8 mouse cellular contexts compared by ENCODE assay signal in genomic region chr10:115252321-115252757, GRCm38 (mm10). TPM values are rescaled to one million over a fixed set of nuclear protein-coding genes. Genes with fewer than 3 reads are reported as not detected.
DNase-seq lines count a peak whose midpoint lies in the region; ATAC-seq and TF ChIP-seq lines count a peak whose summit lies in the region.

No protein-coding gene starts in this region.

- peak overlapping the region; percentile 34 for H3K4me3 ChIP-seq in thymus, adult 2 months (ENCODE audit: control insufficient read depth, insufficient read depth, low read length)
- peak overlapping the region; percentile 88 for H3K4me3 ChIP-seq in forebrain, embryonic 11.5 days (ENCODE audit: low read depth, low read length)
- H3K4me3 ChIP-seq in hindbrain, postnatal 0 days (ENCODE audit: low read length): peak overlapping the region; percentile 77
- H3K4me3 ChIP-seq in liver, embryonic 15.5 days (replicated peaks): peak overlapping the region; percentile 87
- H3K4me3 ChIP-seq in neural tube, embryonic 11.5 days (ENCODE audit: low read depth, low read length): peak overlapping the region; percentile 83

- no peaks in the 10 kb centered on the region for H3K27me3 ChIP-seq in thymus, adult 2 months (ENCODE audit: control insufficient read depth, insufficient read depth, low read length)
- H3K27me3 ChIP-seq in forebrain, embryonic 11.5 days (ENCODE audit: control insufficient read depth, insufficient read depth, low read length): no peaks in the 10 kb centered on the region
- H3K27me3 ChIP-seq in hindbrain, postnatal 0 days (ENCODE audit: insufficient read depth, low read length): no peaks in the 10 kb centered on the region
- H3K27me3 ChIP-seq in liver, embryonic 15.5 days: no peaks in the 10 kb centered on the region
- H3K27me3 ChIP-seq in neural tube, embryonic 11.5 days (ENCODE audit: control insufficient read depth, insufficient read depth, low read length): no peaks in the 10 kb centered on the region

- peaks cover 10% of the 10 kb centered on the region for H3K4me1 ChIP-seq in thymus, adult 2 months (replicated peaks; ENCODE audit: control insufficient read depth, insufficient read depth, low read length)
- peaks cover 3% of the 10 kb centered on the region; the same call in 1 of the 2 replicates for H3K4me1 ChIP-seq in forebrain, embryonic 11.5 days (replicated peaks; ENCODE audit: control insufficient read depth, insufficient read depth, low read length)
- H3K4me1 ChIP-seq in hindbrain, postnatal 0 days (ENCODE audit: insufficient read depth, low read length): peaks cover 12% of the 10 kb centered on the region; the same call in 1 of the 2 replicates
- H3K4me1 ChIP-seq in liver, embryonic 15.5 days (replicated peaks): peaks cover 41% of the 10 kb centered on the region
- H3K4me1 ChIP-seq in neural tube, embryonic 11.5 days (ENCODE audit: control insufficient read depth, insufficient read depth, low read length): peaks cover 3% of the 10 kb centered on the region; the same call in 1 of the 2 replicates

- peak overlapping the region; percentile 61 for H3K4me2 ChIP-seq in forebrain, embryonic 11.5 days (ENCODE audit: low read depth, low read length, severe bottlenecking)
- peak overlapping the region; percentile 73 for H3K4me2 ChIP-seq in hindbrain, postnatal 0 days (ENCODE audit: low read depth, low read length)
- H3K4me2 ChIP-seq in liver, embryonic 15.5 days: peak overlapping the region; percentile 89
- H3K4me2 ChIP-seq in neural tube, embryonic 11.5 days (ENCODE audit: low read depth): peak overlapping the region; percentile 62

- H3K36me3 ChIP-seq in thymus, adult 2 months (ENCODE audit: control insufficient read depth, insufficient read depth, low read length): no peaks in the 10 kb centered on the region
- no peaks in the 10 kb centered on the region for H3K36me3 ChIP-seq in forebrain, embryonic 11.5 days (ENCODE audit: control insufficient read depth, insufficient read depth, low read length)
- H3K36me3 ChIP-seq in hindbrain, postnatal 0 days (ENCODE audit: insufficient read depth, low read length): no peaks in the 10 kb centered on the region
- H3K36me3 ChIP-seq in liver, embryonic 15.5 days (replicated peaks): no peaks in the 10 kb centered on the region
- H3K36me3 ChIP-seq in neural tube, embryonic 11.5 days (ENCODE audit: control insufficient read depth, insufficient read depth, low read length): no peaks in the 10 kb centered on the region

- DNase-seq in thymus, adult 2 months: peak; percentile 33
- DNase-seq in thymus, adult 18-20 months: no peak
- no peak for DNase-seq in forebrain, embryonic 11.5 days (ENCODE audit: low spot score)
- DNase-seq in hindbrain, postnatal 0 days (ENCODE audit: low spot score): no peak
- peak; percentile 23 for DNase-seq in neural tube, embryonic 11.5 days (ENCODE audit: low spot score)
- no peak for DNase-seq in layer of hippocampus, postnatal 25 days (ENCODE audit: extremely low spot score in 1 of 2, low spot score in 1 of 2)
- DNase-seq in layer of hippocampus, adult 9-10 months (ENCODE audit: low spot score): no peak

- H3K9ac ChIP-seq in forebrain, embryonic 11.5 days (ENCODE audit: low read length): peak overlapping the region; percentile 49
- H3K9ac ChIP-seq in hindbrain, postnatal 0 days (replicated peaks; ENCODE audit: low read length): no peak overlapping the region; the same call in 1 of the 2 replicates
- peak overlapping the region; percentile 55 for H3K9ac ChIP-seq in liver, embryonic 15.5 days
- peak overlapping the region; percentile 15 for H3K9ac ChIP-seq in neural tube, embryonic 11.5 days (ENCODE audit: low read length)

- WGBS in thymus, adult 2 months: 4% methylated on average over 10 of the region's 10 CpGs
- 11% methylated on average over 10 of the region's 10 CpGs for WGBS in forebrain, embryonic 11.5 days
- 12% methylated on average over 10 of the region's 10 CpGs for WGBS in hindbrain, postnatal 0 days
- 2% methylated on average over 10 of the region's 10 CpGs for WGBS in liver, embryonic 15.5 days (ENCODE audit: insufficient replicate concordance)
- 17% methylated on average over 10 of the region's 10 CpGs for WGBS in neural tube, embryonic 11.5 days

- peak overlapping the region; percentile 40; the same call in 1 of the 2 replicates for H3K27ac ChIP-seq in thymus, adult 2 months (ENCODE audit: control insufficient read depth, insufficient read depth, low read length)
- H3K27ac ChIP-seq in forebrain, embryonic 11.5 days (ENCODE audit: low read depth, low read length): no peak overlapping the region
- no peak overlapping the region for H3K27ac ChIP-seq in hindbrain, postnatal 0 days
- peak overlapping the region; percentile 90 for H3K27ac ChIP-seq in liver, embryonic 15.5 days (replicated peaks)
- H3K27ac ChIP-seq in neural tube, embryonic 11.5 days (ENCODE audit: low read depth, low read length): no peak overlapping the region

- no peak for TF ChIP-seq CTCF in thymus, adult 2 months (IDR thresholded peaks at IDR 0.05; ENCODE audit: borderline replicate concordance, control insufficient read depth, extremely low read depth, insufficient read depth, low read length, poor library complexity)
- TF ChIP-seq CTCF in hindbrain, postnatal 0 days (IDR thresholded peaks at IDR 0.05; ENCODE audit: low read depth): no peak

- no peak for TF ChIP-seq POLR2A in thymus, adult 2 months (IDR thresholded peaks at IDR 0.05; ENCODE audit: control insufficient read depth, extremely low read depth, insufficient read depth, low read length, poor library complexity)

- H3K9me3 ChIP-seq in forebrain, embryonic 11.5 days (ENCODE audit: control insufficient read depth, low read length): no peaks in the 10 kb centered on the region
- no peaks in the 10 kb centered on the region for H3K9me3 ChIP-seq in hindbrain, postnatal 0 days (ENCODE audit: low read length)
- H3K9me3 ChIP-seq in liver, embryonic 15.5 days (replicated peaks): no peaks in the 10 kb centered on the region
- no peaks in the 10 kb centered on the region for H3K9me3 ChIP-seq in neural tube, embryonic 11.5 days (ENCODE audit: control insufficient read depth, low read length)

- ATAC-seq in forebrain, embryonic 11.5 days (replicated peaks; ENCODE audit: low FRiP score): no peak
- no peak for ATAC-seq in hindbrain, postnatal 0 days
- no peak for ATAC-seq in liver, embryonic 15.5 days (ENCODE audit: insufficient read depth)
- ATAC-seq in neural tube, embryonic 11.5 days (ENCODE audit: insufficient read depth, low FRiP score, low TSS enrichment): no peak

RNA-seq across cellular contexts. Expression of gene Tbc1d15, which starts 1.1 kb away (rescaled TPM):
- polyA plus RNA-seq in thymus, adult 2 months (2012; rRNA removed): 7.0 and 8.7 TPM in 2 replicates
- 45.5 and 52.3 TPM in 2 replicates for polyA plus RNA-seq in forebrain, embryonic 11.5 days (2014; fragmentation: Nextera tagmentation; extraction: Ambion mirVana)
- total RNA-seq in hindbrain, postnatal 0 days (2014; rRNA removed): 6.1 and 8.5 TPM in 2 replicates
- polyA plus RNA-seq in hindbrain, postnatal 0 days (2015; fragmentation: Nextera tagmentation; extraction: Ambion mirVana): 30.2 and 36.1 TPM in 2 replicates
- polyA plus RNA-seq in liver, embryonic 15.5 days (2015; fragmentation: Nextera tagmentation; extraction: Ambion mirVana): 33.1 and 33.8 TPM in 2 replicates
- 56.0 and 60.6 TPM in 2 replicates for polyA plus RNA-seq in neural tube, embryonic 11.5 days (2014; fragmentation: Nextera tagmentation; extraction: Ambion mirVana)
- 10 to 100 TPM; 58.1 to 65.3 TPM for total RNA-seq in layer of hippocampus, postnatal 25 days (2021)

Comparison
In these comparisons a context has a peak if more than half of its experiments do, and no peak if none do; other contexts are left out.
1. DNase-seq: peak in thymus, adult 2 months (single experiment) and neural tube, embryonic 11.5 days (single experiment); none in thymus, adult 18-20 months (0 of 2), forebrain, embryonic 11.5 days (single experiment), hindbrain, postnatal 0 days (single experiment), layer of hippocampus, postnatal 25 days (0 of 2) and layer of hippocampus, adult 9-10 months (single experiment).
2. H3K27ac ChIP-seq: peak in thymus, adult 2 months (single experiment) and liver, embryonic 15.5 days (single experiment); none in forebrain, embryonic 11.5 days (single experiment), hindbrain, postnatal 0 days (single experiment) and neural tube, embryonic 11.5 days (single experiment).
3. H3K4me3 ChIP-seq: peak in every context shown above with its lines; median percentile 88 in forebrain, embryonic 11.5 days; 87 in liver, embryonic 15.5 days; 83 in neural tube, embryonic 11.5 days; 77 in hindbrain, postnatal 0 days; 34 in thymus, adult 2 months.
4. Peak in every context shown above with its lines, with median percentiles within 50 percentile points of each other: H3K4me2 ChIP-seq.